Mouse (Mus musculus) lung, embryonic 16.5 days (tissue): ENCODE results near the gene Oxct2b. TPM values are rescaled to one million over a fixed set of nuclear protein-coding genes. Genes with fewer than 3 reads are reported as not detected.
"Not testable (repeated sequence)": the region's sequence is repeated elsewhere in the genome, so short reads cannot be mapped to it uniquely, and the experiment has no call there.

Experiments
- ATAC-seq: fragments of 200-750 bp; cut with Nextera tagmentation; 2 replicates; pipeline ENCODE4 v1.8.0; 2017; ENCODE audit warnings: low read depth, mild to moderate bottlenecking, moderate library complexity
- H3K27ac ChIP-seq: fragments of 300-500 bp; sonication (generic); 2 replicates; pipeline ENCODE4 v1.5.1; 2014; ENCODE audit warnings: mild to moderate bottlenecking, control low read depth, low read length
- H3K27me3 ChIP-seq: fragments of 300-500 bp; sonication (generic); 2 replicates; pipeline ENCODE4 v1.6.1; 2014; ENCODE audit warnings: low read depth, low read length, mixed read lengths; ENCODE audit not compliant: control insufficient read depth, insufficient read depth
- H3K36me3 ChIP-seq: fragments of 300-500 bp; sonication (generic); 2 replicates; pipeline ENCODE4 v1.6.1; 2014; ENCODE audit warnings: low read length; ENCODE audit not compliant: control insufficient read depth, insufficient read depth
- H3K4me1 ChIP-seq: fragments of 300-500 bp; sonication (generic); replicated peaks from 2 replicates; pipeline ENCODE4 v1.6.1; 2014; ENCODE audit warnings: low read length, mixed read lengths; ENCODE audit not compliant: control insufficient read depth, insufficient read depth
- H3K4me2 ChIP-seq: fragments of 300-500 bp; sonication (generic); 2 replicates; pipeline ENCODE4 v1.6.1; 2014; ENCODE audit warnings: low read depth, low read length, control low read depth
- H3K4me3 ChIP-seq: fragments of 300-500 bp; sonication (generic); 2 replicates; pipeline ENCODE4 v1.5.1; 2014; ENCODE audit warnings: mild to moderate bottlenecking, low read length, control low read depth
- H3K9ac ChIP-seq: fragments of 300-500 bp; sonication (generic); 2 replicates; pipeline ENCODE4 v1.6.1; 2014; ENCODE audit warnings: low read length, control low read depth
- H3K9me3 ChIP-seq: fragments of 300-500 bp; sonication (generic); 2 replicates; pipeline ENCODE4 v1.6.1; 2016; ENCODE audit warnings: low read length; ENCODE audit not compliant: control insufficient read depth
- WGBS: fragments of 180-500 bp; shearing (Covaris S2); extraction: QIAGEN DNeasy Blood & Tissue Kit; methylation state at CpG from one replicate; pipeline ENCODE4 v1.1.7; 2014; 5-methylcytosine and 5-hydroxymethylcytosine counted together
- polyA plus RNA-seq: library from polyadenylated mRNA; unstranded; fragments of >200 nt; fragmentation: Nextera tagmentation; extraction: Ambion mirVana; gene quantifications from 2 replicates; pipeline ENCODE4 v1.2.1, GENCODE M21; 2015

Gene Oxct2b
- polyA plus RNA-seq, 1 experiment from 2014 or later = not detected

GRCm38 (mm10) chr4:123086381-123086780, 29.7 kb upstream of the Oxct2b start:
- no peaks in the 10 kb centered on the region for H3K4me1 ChIP-seq
- 82% methylated on average over 4 of the region's 4 CpGs for WGBS
- no peak for ATAC-seq
- no peak overlapping the region for H3K9ac ChIP-seq
- H3K36me3 ChIP-seq = no peaks in the 10 kb centered on the region
- H3K4me2 ChIP-seq = no peak overlapping the region
- no peaks in the 10 kb centered on the region; the same call in 1 of the 2 replicates for H3K27me3 ChIP-seq
- no peak overlapping the region for H3K27ac ChIP-seq
- peaks cover 3% of the 10 kb centered on the region; the same call in 1 of the 2 replicates for H3K9me3 ChIP-seq
- no peak overlapping the region for H3K4me3 ChIP-seq

GRCm38 (mm10) chr4:123092621-123093020, 23.4 kb upstream of the Oxct2b start:
- no peak overlapping the region for H3K27ac ChIP-seq
- 61% methylated on average over 5 of the region's 5 CpGs for WGBS
- ATAC-seq = no peak

GRCm38 (mm10) chr4:123093064-123093776, 22.8 kb upstream of the Oxct2b start:
- ATAC-seq = peak; percentile 93
- no peaks in the 10 kb centered on the region for H3K4me1 ChIP-seq
- H3K27ac ChIP-seq = peak overlapping the region; percentile 76
- no peaks in the 10 kb centered on the region for H3K27me3 ChIP-seq
- H3K4me2 ChIP-seq = peak overlapping the region; percentile 46
- H3K36me3 ChIP-seq = no peaks in the 10 kb centered on the region
- H3K9me3 ChIP-seq = no peaks in the 10 kb centered on the region
- H3K9ac ChIP-seq = no peak overlapping the region
- 33% methylated on average over 17 of the region's 17 CpGs for WGBS
- peak overlapping the region; percentile 11; the same call in 1 of the 2 replicates for H3K4me3 ChIP-seq

More at GRCm38 (mm10) chr4:123092621-123093020, 23.4 kb upstream of the Oxct2b start:
- no peak overlapping the region for H3K9ac ChIP-seq
- no peaks in the 10 kb centered on the region for H3K27me3 ChIP-seq
- no peak overlapping the region for H3K4me3 ChIP-seq
- H3K36me3 ChIP-seq = no peaks in the 10 kb centered on the region
- H3K4me2 ChIP-seq = 0 out of 2 replicates have a peak overlapping the region, but pooled peaks have one; percentile 46
- no peaks in the 10 kb centered on the region for H3K4me1 ChIP-seq
- no peaks in the 10 kb centered on the region for H3K9me3 ChIP-seq

- Histone ChIP-seq H3K4me3 (peak overlapping the region; percentile 16; the same call in 1 of the 2 replicates), H3K9ac (no peak overlapping the region), H3K9me3 (no peaks in the 10 kb centered on the region), H3K27ac (peak overlapping the region; percentile 27; the same call in 1 of the 2 replicates), H3K4me2 (peak overlapping the region; percentile 46), H3K36me3 (no peaks in the 10 kb centered on the region), H3K27me3 (no peaks in the 10 kb centered on the region), H3K4me1 (no peaks in the 10 kb centered on the region)
- 46% methylated on average over 8 of the region's 9 CpGs for WGBS
- peak; percentile 60 for ATAC-seq
Observed at GRCm38 (mm10) chr4:123093869-123094268, 22.2 kb upstream of the Oxct2b start.

GRCm38 (mm10) chr4:123104651-123105450, 11.2 kb upstream of the Oxct2b start, which contains the start of gene Bmp8b:
Gene Bmp8b, plus strand, starts transcription at chr4:123105165.
- H3K4me1 ChIP-seq = peaks cover 9% of the 10 kb centered on the region; the same call in 1 of the 2 replicates

GRCm38 (mm10) chr4:123105451-123105790, 10.6 kb upstream of the Oxct2b start:
- H3K4me2 ChIP-seq = peak overlapping the region; percentile 54
- H3K4me1 ChIP-seq = peaks cover 9% of the 10 kb centered on the region; the same call in 1 of the 2 replicates
- peak overlapping the region; percentile 41 for H3K4me3 ChIP-seq
- ATAC-seq = no peak
- peaks cover 33% of the 10 kb centered on the region for H3K27me3 ChIP-seq
- H3K36me3 ChIP-seq = no peaks in the 10 kb centered on the region
- H3K9ac ChIP-seq = no peak overlapping the region
- no peak overlapping the region for H3K27ac ChIP-seq
- H3K9me3 ChIP-seq = no peaks in the 10 kb centered on the region
- 18% methylated on average over 24 of the region's 24 CpGs for WGBS

More at GRCm38 (mm10) chr4:123104651-123105450, 11.2 kb upstream of the Oxct2b start, which contains the start of gene Bmp8b:
- Histone ChIP-seq H3K4me2 (peak within 1 kb of the TSS; percentile 54), H3K4me3 (peak within 1 kb of the TSS; percentile 41), H3K9ac (peak within 1 kb of the TSS; percentile 20; the same call in 1 of the 2 replicates), H3K27me3 (peaks cover 33% of the 10 kb centered on the region), H3K9me3 (no peaks in the 10 kb centered on the region), H3K27ac (no peak within 1 kb of the TSS), H3K36me3 (no peaks in the 10 kb centered on the region)
- ATAC-seq = peak; percentile 81
- 5% methylated on average over 73 of the region's 75 CpGs for WGBS

GRCm38 (mm10) chr4:123105929-123106328, 10.1 kb upstream of the Oxct2b start:
- H3K9ac ChIP-seq, H3K4me2 ChIP-seq, H3K27ac ChIP-seq, ATAC-seq, H3K4me1 ChIP-seq, H3K4me3 ChIP-seq, H3K9me3 ChIP-seq, H3K36me3 ChIP-seq: not testable (repeated sequence)
- WGBS = 77% methylated on average over 7 of the region's 7 CpGs
- H3K27me3 ChIP-seq = peaks cover 33% of the 10 kb centered on the region

GRCm38 (mm10) chr4:123106864-123107263, 9.2 kb upstream of the Oxct2b start:
- H3K36me3 ChIP-seq = no peaks in the 10 kb centered on the region
- WGBS = 73% methylated on average over 2 of the region's 2 CpGs
- no peak for ATAC-seq
- no peak overlapping the region for H3K4me2 ChIP-seq
- peaks cover 33% of the 10 kb centered on the region for H3K27me3 ChIP-seq
- H3K27ac ChIP-seq = no peak overlapping the region
- peaks cover 9% of the 10 kb centered on the region; the same call in 1 of the 2 replicates for H3K4me1 ChIP-seq
- no peaks in the 10 kb centered on the region for H3K9me3 ChIP-seq
- no peak overlapping the region for H3K9ac ChIP-seq
- no peak overlapping the region for H3K4me3 ChIP-seq

GRCm38 (mm10) chr4:123108056-123108455, 8.0 kb upstream of the Oxct2b start:
- Histone ChIP-seq H3K9me3 (no peaks in the 10 kb centered on the region), H3K4me2 (no peak overlapping the region), H3K4me3 (no peak overlapping the region), H3K36me3 (no peaks in the 10 kb centered on the region), H3K4me1 (peaks cover 9% of the 10 kb centered on the region; the same call in 1 of the 2 replicates), H3K27me3 (peaks cover 33% of the 10 kb centered on the region), H3K9ac (no peak overlapping the region), H3K27ac (no peak overlapping the region)
- no peak for ATAC-seq
- WGBS = 90% methylated on average over 5 of the region's 5 CpGs
